Mouse (Mus musculus) central nervous system, embryonic 11.5 days (tissue): ENCODE measurements around the gene Tmsb15a. TPM values are rescaled to one million over a fixed set of nuclear protein-coding genes. Genes with fewer than 3 reads are reported as not detected.

Experiments used
- polyA plus RNA-seq: library from polyadenylated mRNA; depleted of rRNA; stranded (reverse); fragments of >200 nt; gene quantifications from 2 replicates; pipeline ENCODE4 v1.2.3, GENCODE M21; 2012; rRNA removed

The Tmsb15a gene
- not detected in 2 replicates for polyA plus RNA-seq

GRCm38 (mm10) chrX:135725161-135725560 is at the start of gene Tmsb15a:
Gene Tmsb15a, minus strand, starts transcription at chrX:135725261.

DNA sequence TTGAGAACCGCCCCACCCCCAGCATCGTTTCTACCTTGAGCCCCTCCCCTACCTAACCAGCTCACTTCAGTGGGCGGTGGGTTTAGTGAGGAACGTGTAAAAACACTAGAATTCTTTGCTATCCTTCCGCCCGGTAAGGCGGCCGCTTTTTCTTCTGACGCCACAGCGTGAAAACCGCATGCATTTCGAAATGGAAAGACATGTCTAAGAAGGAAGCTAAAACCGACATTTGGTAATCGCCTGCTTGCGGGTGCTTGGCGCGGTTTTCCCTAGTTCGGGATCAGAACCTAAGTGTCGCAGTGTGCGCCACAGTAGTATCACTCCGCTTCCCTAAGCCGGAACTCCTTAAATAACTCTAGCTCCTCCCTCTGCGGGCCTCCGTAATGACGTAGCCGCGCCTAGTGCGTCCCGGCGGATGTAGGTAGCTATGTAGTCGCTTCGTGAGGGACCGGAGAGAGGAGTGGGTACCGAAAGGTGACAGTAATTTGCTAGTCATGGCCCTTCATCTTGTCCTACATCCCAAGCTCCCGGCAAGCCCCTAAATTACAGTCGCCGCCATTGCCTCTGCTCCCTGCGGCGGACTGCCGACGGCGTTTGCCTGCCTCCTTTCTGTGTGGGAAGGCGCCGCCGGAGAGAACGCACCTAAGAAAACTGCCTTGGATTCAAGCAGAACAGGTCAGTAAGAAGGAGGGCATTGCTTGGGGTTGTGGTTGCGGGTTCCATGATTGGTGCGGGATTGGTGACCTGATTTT is 17.4 kb upstream of the Tmsb15a start, which contains the start of the genes Armcx5 and Gprasp1:
Gene Armcx5 (plus strand): TSS at position 430 of the 752 bp plus-strand sequence.
Gene Gprasp1 (plus strand): TSS at position 430 of the 752 bp plus-strand sequence.

GRCm38 (mm10) chrX:135693633-135694032 is 31.4 kb downstream of the Tmsb15a start, which contains the start of gene Tcp11x2:
Gene Tcp11x2, minus strand, starts transcription at chrX:135693790.

Other genes with a start within 250 kb of the Tmsb15a start
- gene AV320801, start 230.7 kb downstream of the Tmsb15a start, polyA plus RNA-seq, result not detected in 2 replicates
- 0.11 and 0.40 TPM in 2 replicates for gene Nxf7, start 126.5 kb downstream of the Tmsb15a start, polyA plus RNA-seq
- 0.04 TPM in 1 of 2 replicates, not detected in the other for gene Prame, start 97.6 kb downstream of the Tmsb15a start, polyA plus RNA-seq
- not detected in 2 replicates for gene Tcp11x2, start 31.5 kb downstream of the Tmsb15a start, polyA plus RNA-seq
- gene Armcx5, start 17.5 kb upstream of the Tmsb15a start, polyA plus RNA-seq, result 7.3 and 9.9 TPM in 2 replicates
- gene Gprasp1, start 17.5 kb upstream of the Tmsb15a start, polyA plus RNA-seq, result 90.7 and 97.5 TPM in 2 replicates
- 38.9 and 40.8 TPM in 2 replicates for gene Bhlhb9, start 72.3 kb upstream of the Tmsb15a start, polyA plus RNA-seq
- 44.1 and 44.4 TPM in 2 replicates for gene Gprasp2, start 113.8 kb upstream of the Tmsb15a start, polyA plus RNA-seq